Mouse (Mus musculus) heart, postnatal 0 days (tissue): Measurements from ENCODE around the gene Slc25a39. TPM values are rescaled to one million over a fixed set of nuclear protein-coding genes. Genes with fewer than 3 reads are reported as not detected.

ENCODE experiments used
- ATAC-seq: fragments of 200-750 bp; cut with Nextera tagmentation; 2 replicates; pipeline ENCODE4 v1.8.0; 2017; ENCODE audit warnings: low read depth, moderate number of reproducible peaks, moderate library complexity; ENCODE audit not compliant: insufficient read depth
- DNase-seq: peaks from one replicate; pipeline ENCODE4 v3.0.0-alpha.2; 2016; ENCODE audit warnings: low spot score
- H3K27ac ChIP-seq: fragments of 300-500 bp; sonication (generic); 2 replicates; pipeline ENCODE4 v1.5.1; 2014; ENCODE audit warnings: low read depth, mild to moderate bottlenecking
- H3K27me3 ChIP-seq: fragments of 300-500 bp; sonication (generic); 2 replicates; pipeline ENCODE4 v1.6.1; 2014; ENCODE audit warnings: low read length, mixed read lengths; ENCODE audit not compliant: control insufficient read depth, insufficient read depth
- H3K36me3 ChIP-seq: fragments of 300-500 bp; sonication (generic); replicated peaks from 2 replicates; pipeline ENCODE4 v1.6.1; 2014; ENCODE audit warnings: low read length, mixed read lengths; ENCODE audit not compliant: control insufficient read depth, insufficient read depth
- H3K4me1 ChIP-seq: fragments of 300-500 bp; sonication (generic); 2 replicates; pipeline ENCODE4 v1.6.1; 2014; ENCODE audit warnings: antibody characterized with exemption; ENCODE audit not compliant: control insufficient read depth, insufficient read depth
- H3K4me2 ChIP-seq: fragments of 300-500 bp; sonication (generic); 2 replicates; pipeline ENCODE4 v1.6.1; 2014; ENCODE audit warnings: low read depth, mild to moderate bottlenecking, low read length, moderate library complexity
- H3K4me3 ChIP-seq: fragments of 300-500 bp; sonication (generic); 2 replicates; pipeline ENCODE4 v1.5.1; 2014; ENCODE audit warnings: low read depth, low read length
- H3K9ac ChIP-seq: fragments of 300-500 bp; sonication (generic); replicated peaks from 2 replicates; pipeline ENCODE4 v1.6.1; 2014; ENCODE audit warnings: low read depth, low read length, mixed read lengths
- H3K9me3 ChIP-seq: fragments of 300-500 bp; sonication (generic); replicated peaks from 2 replicates; pipeline ENCODE4 v1.6.1; 2016; ENCODE audit warnings: low read length; ENCODE audit not compliant: control insufficient read depth
- CTCF ChIP-seq: IDR thresholded peaks from 2 replicates; pipeline ENCODE4 v1.5.1; 2016; ENCODE audit warnings: antibody characterized with exemption, control low read depth, low read depth
- EP300 ChIP-seq: IDR thresholded peaks from 2 replicates; pipeline ENCODE4 v1.6.1; 2016; ENCODE audit warnings: antibody characterized with exemption, low read depth
- WGBS: fragments of 180-500 bp; shearing (Covaris S2); extraction: QIAGEN DNeasy Blood & Tissue Kit; methylation state at CpG from one replicate; pipeline ENCODE4 v1.1.7; 2014; 5-methylcytosine and 5-hydroxymethylcytosine counted together
- polyA plus RNA-seq: library from polyadenylated mRNA; unstranded; fragments of >200 nt; fragmentation: Nextera tagmentation; extraction: Ambion mirVana; gene quantifications from 2 replicates; pipeline ENCODE4 v1.2.1, GENCODE M21; 2015
- total RNA-seq: library from RNA; depleted of rRNA; stranded (reverse); fragments of >200 nt; gene quantifications from 2 replicates; pipeline ENCODE4 v1.2.3, GENCODE M21; 2014; ENCODE audit warnings: low replicate concordance

The Slc25a39 gene
- total and polyA plus RNA-seq, 2 experiments from 2014 or later, result 267 to 281 TPM

GRCm38 (mm10) chr11:102432115-102432843 is 24.5 kb upstream of the Slc25a39 start:
- no peak for ATAC-seq
- Histone ChIP-seq H3K27me3 (no peaks in the 10 kb centered on the region), H3K9ac (no peak overlapping the region; the same call in 1 of the 2 replicates), H3K4me3 (no peak overlapping the region), H3K27ac (no peak overlapping the region; the same call in 1 of the 2 replicates), H3K9me3 (no peaks in the 10 kb centered on the region), H3K36me3 (peaks cover 19% of the 10 kb centered on the region), H3K4me1 (peaks cover 20% of the 10 kb centered on the region; the same call in 1 of the 2 replicates), H3K4me2 (peak overlapping the region; percentile 34; the same call in 1 of the 2 replicates)
- no peak for DNase-seq
- TF ChIP-seq CTCF (no peak), EP300 (no peak)
- 51% methylated on average over 16 of the region's 16 CpGs for WGBS

- Histone ChIP-seq H3K27me3 (no peaks in the 10 kb centered on the region), H3K4me2 (peak overlapping the region; percentile 34; the same call in 1 of the 2 replicates), H3K36me3 (peaks cover 19% of the 10 kb centered on the region), H3K27ac (no peak overlapping the region), H3K4me3 (no peak overlapping the region), H3K9ac (no peak overlapping the region; the same call in 1 of the 2 replicates), H3K4me1 (peaks cover 16% of the 10 kb centered on the region; the same call in 1 of the 2 replicates), H3K9me3 (no peaks in the 10 kb centered on the region)
- no peak for TF ChIP-seq EP300
- TF ChIP-seq CTCF, result no peak
- 73% methylated on average over 3 of the region's 3 CpGs for WGBS
- ATAC-seq (no peak), DNase-seq (no peak)
Observed at GRCm38 (mm10) chr11:102431728-102432114, 24.0 kb upstream of the Slc25a39 start.

GRCm38 (mm10) chr11:102431018-102431645 is 23.4 kb upstream of the Slc25a39 start:
- Histone ChIP-seq H3K4me3 (peak overlapping the region; percentile 89), H3K27me3 (no peaks in the 10 kb centered on the region), H3K4me2 (peak overlapping the region; percentile 99), H3K27ac (peak overlapping the region; percentile 91), H3K4me1 (peaks cover 16% of the 10 kb centered on the region; the same call in 1 of the 2 replicates), H3K9me3 (no peaks in the 10 kb centered on the region), H3K36me3 (peaks cover 15% of the 10 kb centered on the region), H3K9ac (peak overlapping the region; percentile 66)
- DNase-seq, result peak; percentile 83
- TF ChIP-seq EP300 (no peak; the same call in 1 of the 2 replicates), CTCF (peak; percentile 84)
- peak; percentile 31; the same call in 1 of the 2 replicates for ATAC-seq
- WGBS, result 0% methylated on average over 7 of the region's 7 CpGs

GRCm38 (mm10) chr11:102430121-102431017 is 22.6 kb upstream of the Slc25a39 start, which contains the start of gene Grn:
Grn (plus strand) TSS chr11:102430315.
- Histone ChIP-seq H3K4me3 (peak within 1 kb of the TSS; percentile 89), H3K4me2 (peak within 1 kb of the TSS; percentile 99), H3K27me3 (no peaks in the 10 kb centered on the region), H3K27ac (peak within 1 kb of the TSS; percentile 91), H3K9me3 (no peaks in the 10 kb centered on the region), H3K36me3 (peaks cover 8% of the 10 kb centered on the region), H3K9ac (peak within 1 kb of the TSS; percentile 66), H3K4me1 (peaks cover 16% of the 10 kb centered on the region; the same call in 1 of the 2 replicates)
- no peak for TF ChIP-seq CTCF
- TF ChIP-seq EP300, result peak; percentile 86; the same call in 1 of the 2 replicates
- DNase-seq, result peak; percentile 99
- 0% methylated on average over 29 of the region's 29 CpGs for WGBS
- peak; percentile 93 for ATAC-seq

GRCm38 (mm10) chr11:102429551-102429950 is 21.8 kb upstream of the Slc25a39 start:
- no peaks in the 10 kb centered on the region for H3K27me3 ChIP-seq
- no peaks in the 10 kb centered on the region for H3K9me3 ChIP-seq
- 19% methylated on average over 3 of the region's 3 CpGs for WGBS
- peak overlapping the region; percentile 99 for H3K4me2 ChIP-seq
- DNase-seq (no peak), ATAC-seq (no peak)
- H3K4me3 ChIP-seq, result peak overlapping the region; percentile 89
- no peak for TF ChIP-seq CTCF
- TF ChIP-seq EP300, result no peak
- peak overlapping the region; percentile 66 for H3K9ac ChIP-seq
- H3K36me3 ChIP-seq, result no peaks in the 10 kb centered on the region; the same call in 1 of the 2 replicates
- peaks cover 16% of the 10 kb centered on the region; the same call in 1 of the 2 replicates for H3K4me1 ChIP-seq
- peak overlapping the region; percentile 91 for H3K27ac ChIP-seq
